In the genomic region with DNA sequence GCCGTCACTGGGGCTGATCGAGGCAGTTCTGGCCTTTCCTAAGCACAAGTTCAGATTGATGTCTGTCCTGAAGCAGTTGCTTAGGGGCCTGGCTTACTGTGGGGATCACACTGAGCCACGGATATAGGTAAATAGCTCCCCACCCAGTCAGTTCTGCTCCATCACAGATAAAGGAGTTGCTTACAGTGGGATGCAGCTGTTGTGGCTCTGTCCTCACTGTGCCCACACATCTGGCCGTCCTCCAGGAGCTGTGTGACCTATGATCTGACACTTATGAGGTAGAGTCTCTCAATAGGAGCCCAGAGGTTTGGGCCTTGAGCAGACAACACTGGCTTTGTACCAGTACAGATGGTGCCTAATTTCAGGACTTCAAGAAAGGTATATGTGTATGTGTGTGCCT, we compare ENCODE assay signal across 24 mouse cellular contexts.
DNase-seq lines count a peak whose midpoint lies in the region; ATAC-seq and TF ChIP-seq lines count a peak whose summit lies in the region.
"Had no signal": no experiment of that assay in that cellular context is flagged by ENCODE, and none has a peak within 500 bp of the region (broad histone marks: within the 10 kb centered on the region; RNA-seq: fewer than 3 reads in every experiment).

No protein-coding gene starts in this region.

- no peak for TF ChIP-seq CTCF in liver, adult 2 months (IDR thresholded peaks at IDR 0.05; ENCODE audit: low read depth, low read length)

- 39% methylated on average over 4 of the region's 4 CpGs for WGBS in embryonic facial prominence, embryonic 13.5 days
- 57% methylated on average over 4 of the region's 4 CpGs for WGBS in embryonic facial prominence, embryonic 10.5 days
- 55% methylated on average over 4 of the region's 4 CpGs for WGBS in liver, adult 2 months

- no peak for ATAC-seq in embryonic facial prominence, embryonic 13.5 days (ENCODE audit: insufficient number of reproducible peaks, insufficient read depth, low FRiP score, low TSS enrichment, low read depth)
- peak; percentile 48 for ATAC-seq in megakaryocyte progenitor cell, adult 5-6 weeks (replicated peaks; ENCODE audit: poor library complexity)
- ATAC-seq: CD4-positive, CD25-positive, alpha-beta regulatory T cell, adult 4 months; forebrain, embryonic 15.5 days; hindbrain, embryonic 16.5 days had no signal

- DNase-seq in embryonic facial prominence, embryonic 10.5 days (ENCODE audit: low spot score), result no peak
- peak; percentile 25 for DNase-seq in liver, adult 2 months (ENCODE audit: extremely low read depth, low read depth, low spot score)
- no peak for DNase-seq in liver
- DNase-seq in adrenal gland, adult (ENCODE audit: inconsistent age in 2 of 2, low spot score in 1 of 2), result no peak
- no peak for DNase-seq in natural killer cell, adult 2 months (ENCODE audit: low spot score in 2 of 2)
- DNase-seq: adrenal gland, postnatal 10 days; B cell, adult 2 months; cerebellum, adult 11 months; cerebellum, adult 8-10 months; cerebellum, postnatal 14 days; heart, adult 18-20 months; heart, postnatal 10 days; heart, postnatal 4 days had no signal

- no peak for TF ChIP-seq POLR2A in liver, adult 2 months (IDR thresholded peaks at IDR 0.05; ENCODE audit: extremely low read depth, insufficient read depth, low read length)

- H3K4me2 ChIP-seq in embryonic facial prominence, embryonic 13.5 days, result no peak overlapping the region
- H3K4me2 ChIP-seq: forebrain, embryonic 15.5 days; hindbrain, embryonic 12.5 days had no signal

- H3K4me1 ChIP-seq in embryonic facial prominence, embryonic 13.5 days, result peaks cover 78% of the 10 kb centered on the region
- peaks cover 93% of the 10 kb centered on the region for H3K4me1 ChIP-seq in embryonic facial prominence, embryonic 10.5 days
- H3K4me1 ChIP-seq in liver, adult 2 months (ENCODE audit: control insufficient read depth, insufficient read depth, low read length), result peaks cover 13% of the 10 kb centered on the region

- H3K9ac ChIP-seq in embryonic facial prominence, embryonic 13.5 days, result no peak overlapping the region
- H3K9ac ChIP-seq in liver, adult 2 months (ENCODE audit: low read depth, low read length), result no peak overlapping the region
- H3K9ac ChIP-seq: embryonic facial prominence, embryonic 15.5 days; forebrain, embryonic 15.5 days; hindbrain, embryonic 12.5 days had no signal

- no peak overlapping the region for H3K4me3 ChIP-seq in embryonic facial prominence, embryonic 13.5 days
- H3K4me3 ChIP-seq in embryonic facial prominence, embryonic 10.5 days, result no peak overlapping the region
- no peak overlapping the region for H3K4me3 ChIP-seq in liver, adult 2 months (ENCODE audit: insufficient read depth, low read depth, low read length)
- H3K4me3 ChIP-seq: embryonic facial prominence, embryonic 15.5 days; erythroblast, embryonic 14.5 days; forebrain, embryonic 10.5 days; forebrain, embryonic 15.5 days; heart, embryonic 10.5 days; hindbrain, embryonic 12.5 days had no signal

- H3K79me2 ChIP-seq in liver, adult 2 months (ENCODE audit: control insufficient read depth, insufficient read depth, low read length), result no peaks in the 10 kb centered on the region

- no peaks in the 10 kb centered on the region for H3K36me3 ChIP-seq in embryonic facial prominence, embryonic 13.5 days
- no peaks in the 10 kb centered on the region for H3K36me3 ChIP-seq in embryonic facial prominence, embryonic 10.5 days (replicated peaks)
- no peaks in the 10 kb centered on the region for H3K36me3 ChIP-seq in liver, adult 2 months (ENCODE audit: control insufficient read depth, insufficient read depth, low read length)
- H3K36me3 ChIP-seq: embryonic facial prominence, embryonic 15.5 days; forebrain, embryonic 10.5 days; forebrain, embryonic 15.5 days; G1E; heart, embryonic 10.5 days; hindbrain, embryonic 12.5 days had no signal

- peaks cover 70% of the 10 kb centered on the region for H3K27me3 ChIP-seq in embryonic facial prominence, embryonic 13.5 days
- H3K27me3 ChIP-seq in embryonic facial prominence, embryonic 10.5 days (replicated peaks; ENCODE audit: low read depth, poor library complexity, severe bottlenecking), result peaks cover 98% of the 10 kb centered on the region
- H3K27me3 ChIP-seq in liver, adult 2 months (ENCODE audit: control insufficient read depth, insufficient read depth, low read length), result no peaks in the 10 kb centered on the region

- no peaks in the 10 kb centered on the region for H3K9me3 ChIP-seq in embryonic facial prominence, embryonic 13.5 days
- H3K9me3 ChIP-seq in embryonic facial prominence, embryonic 10.5 days, result no peaks in the 10 kb centered on the region
- H3K9me3 ChIP-seq: embryonic facial prominence, embryonic 15.5 days; forebrain, embryonic 10.5 days; forebrain, embryonic 15.5 days; heart, embryonic 10.5 days; hindbrain, embryonic 12.5 days had no signal

- peak overlapping the region; percentile 68 for H3K27ac ChIP-seq in embryonic facial prominence, embryonic 13.5 days
- no peak overlapping the region for H3K27ac ChIP-seq in embryonic facial prominence, embryonic 10.5 days (replicated peaks)
- no peak overlapping the region for H3K27ac ChIP-seq in liver, adult 2 months (replicated peaks; ENCODE audit: insufficient read depth, low read depth, low read length)
- H3K27ac ChIP-seq: forebrain, embryonic 10.5 days; forebrain, embryonic 15.5 days; heart, embryonic 10.5 days; hindbrain, embryonic 12.5 days had no signal
